Mouse (Mus musculus) olfactory bulb, adult 2 months (tissue): ENCODE data around the gene Ube3b.

Source experiments
- CTCF ChIP-seq: fragments of 200-500 bp; IDR thresholded peaks from 2 replicates; pipeline ENCODE4 v1.5.1; 2012; ENCODE audit warnings: low read depth, mild to moderate bottlenecking, low read length, moderate library complexity; ENCODE audit not compliant: insufficient read depth
- POLR2A ChIP-seq: fragments of 200-500 bp; IDR thresholded peaks from 2 replicates; pipeline ENCODE4 v1.6.1; 2012; ENCODE audit warnings: mild to moderate bottlenecking, low read depth, low read length, moderate library complexity; ENCODE audit not compliant: insufficient read depth

DNA sequence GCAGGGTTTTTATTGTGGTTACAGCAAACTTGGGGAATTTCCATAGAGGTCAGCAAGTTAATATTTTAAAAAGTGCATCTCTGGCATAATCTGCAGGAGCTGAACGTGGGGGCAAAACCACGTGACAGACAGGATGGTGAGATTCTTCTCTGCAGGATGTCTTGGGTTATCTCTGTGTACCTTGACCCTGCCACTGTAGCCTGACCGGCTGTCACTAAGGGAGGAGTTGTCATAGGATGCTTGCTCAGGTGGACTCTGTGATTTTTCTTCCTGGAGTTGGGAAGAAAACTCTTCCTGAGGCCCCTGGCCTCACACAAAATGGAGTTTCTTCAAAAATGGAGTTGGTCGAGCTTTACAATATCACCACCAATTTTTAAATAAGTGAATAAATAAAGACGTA, 37.4 kb upstream of the Ube3b start:
- TF ChIP-seq CTCF, result no peak
- TF ChIP-seq POLR2A, result no peak
